Mouse (Mus musculus): ENCODE data around the gene Itgb6. TPM values are rescaled to one million over a fixed set of nuclear protein-coding genes. Genes with fewer than 3 reads are reported as not detected.

Gene Itgb6
- total and polyA plus RNA-seq, 2 experiments from 2014 or later = 0.43 TPM; not detected in 1

GRCm38 (mm10) chr2:60627952-60628351 is 94.5 kb downstream of the Itgb6 start:
- Histone ChIP-seq H3K36me3 (ENCODE audit: insufficient read depth) (no peaks in the 10 kb centered on the region), H3K27me3 (ENCODE audit: insufficient read depth, low read length) (no peaks in the 10 kb centered on the region), H3K27ac (ENCODE audit: low read depth, low read length) (no peak overlapping the region), H3K4me3 (ENCODE audit: low read depth, low read length) (no peak overlapping the region), H3K4me2 (ENCODE audit: low read depth) (no peak overlapping the region), H3K4me1 (ENCODE audit: insufficient read depth) (no peaks in the 10 kb centered on the region), H3K9me3 (ENCODE audit: low read length) (no peaks in the 10 kb centered on the region), H3K9ac (no peak overlapping the region)
- ATAC-seq (no peak), DNase-seq (no peak)
- TF ChIP-seq CTCF (IDR thresholded peaks at IDR 0.05; ENCODE audit: low read depth) = no peak
- WGBS = 85% methylated on average over 4 of the region's 4 CpGs

- no peak overlapping the region for H3K4me2 ChIP-seq (ENCODE audit: low read depth)
- H3K9ac ChIP-seq = no peak overlapping the region
- 88% methylated on average over 10 of the region's 10 CpGs for WGBS
- DNase-seq = no peak
- H3K4me3 ChIP-seq (ENCODE audit: low read depth, low read length) = no peak overlapping the region
- H3K27ac ChIP-seq (ENCODE audit: low read depth, low read length) = no peak overlapping the region
- H3K36me3 ChIP-seq (ENCODE audit: insufficient read depth) = no peaks in the 10 kb centered on the region
- no peaks in the 10 kb centered on the region; the same call in 1 of the 2 replicates for H3K27me3 ChIP-seq (ENCODE audit: insufficient read depth, low read length)
- H3K9me3 ChIP-seq (ENCODE audit: low read length) = no peaks in the 10 kb centered on the region
- no peak for ATAC-seq
- TF ChIP-seq CTCF (IDR thresholded peaks at IDR 0.05; ENCODE audit: low read depth) = no peak
- H3K4me1 ChIP-seq (ENCODE audit: insufficient read depth) = no peaks in the 10 kb centered on the region
Measured at GRCm38 (mm10) chr2:60627515-60627914, 94.9 kb downstream of the Itgb6 start.

GRCm38 (mm10) chr2:60625766-60626165 is 96.7 kb downstream of the Itgb6 start:
- Histone ChIP-seq H3K4me2 (ENCODE audit: low read depth) (no peak overlapping the region), H3K4me3 (ENCODE audit: low read depth, low read length) (no peak overlapping the region), H3K36me3 (ENCODE audit: insufficient read depth) (no peaks in the 10 kb centered on the region), H3K4me1 (ENCODE audit: insufficient read depth) (no peaks in the 10 kb centered on the region), H3K9ac (no peak overlapping the region), H3K9me3 (ENCODE audit: low read length) (no peaks in the 10 kb centered on the region), H3K27ac (ENCODE audit: low read depth, low read length) (no peak overlapping the region), H3K27me3 (ENCODE audit: insufficient read depth, low read length) (no peaks in the 10 kb centered on the region; the same call in 1 of the 2 replicates)
- ATAC-seq (no peak), DNase-seq (no peak)
- TF ChIP-seq CTCF (IDR thresholded peaks at IDR 0.05; ENCODE audit: low read depth) = no peak
- 48% methylated on average over 2 of the region's 2 CpGs for WGBS

GRCm38 (mm10) chr2:60622161-60622560 is 100.3 kb downstream of the Itgb6 start:
- no peak for TF ChIP-seq CTCF (IDR thresholded peaks at IDR 0.05; ENCODE audit: low read depth)
- Histone ChIP-seq H3K9ac (no peak overlapping the region), H3K4me2 (ENCODE audit: low read depth) (no peak overlapping the region), H3K4me1 (ENCODE audit: insufficient read depth) (no peaks in the 10 kb centered on the region), H3K9me3 (ENCODE audit: low read length) (no peaks in the 10 kb centered on the region), H3K4me3 (ENCODE audit: low read depth, low read length) (no peak overlapping the region), H3K36me3 (ENCODE audit: insufficient read depth) (no peaks in the 10 kb centered on the region), H3K27ac (ENCODE audit: low read depth, low read length) (no peak overlapping the region), H3K27me3 (ENCODE audit: insufficient read depth, low read length) (no peaks in the 10 kb centered on the region; the same call in 1 of the 2 replicates)
- no peak for ATAC-seq
- WGBS = 84% methylated on average over 7 of the region's 7 CpGs
- no peak for DNase-seq

GRCm38 (mm10) chr2:60614758-60615157 is 107.7 kb downstream of the Itgb6 start:
- Histone ChIP-seq H3K9me3 (ENCODE audit: low read length) (no peaks in the 10 kb centered on the region), H3K9ac (no peak overlapping the region), H3K27me3 (ENCODE audit: insufficient read depth, low read length) (no peaks in the 10 kb centered on the region), H3K36me3 (ENCODE audit: insufficient read depth) (no peaks in the 10 kb centered on the region), H3K27ac (ENCODE audit: low read depth, low read length) (no peak overlapping the region), H3K4me2 (ENCODE audit: low read depth) (no peak overlapping the region), H3K4me3 (ENCODE audit: low read depth, low read length) (no peak overlapping the region), H3K4me1 (ENCODE audit: insufficient read depth) (no peaks in the 10 kb centered on the region)
- no peak for ATAC-seq
- no peak for TF ChIP-seq CTCF (IDR thresholded peaks at IDR 0.05; ENCODE audit: low read depth)
- 93% methylated on average over 7 of the region's 7 CpGs for WGBS
- DNase-seq = no peak

GRCm38 (mm10) chr2:60613857-60614228 is 108.6 kb downstream of the Itgb6 start:
- WGBS = 32% methylated on average over 3 of the region's 3 CpGs
- Histone ChIP-seq H3K27me3 (ENCODE audit: insufficient read depth, low read length) (no peaks in the 10 kb centered on the region), H3K4me1 (ENCODE audit: insufficient read depth) (no peaks in the 10 kb centered on the region), H3K4me3 (ENCODE audit: low read depth, low read length) (no peak overlapping the region), H3K9ac (no peak overlapping the region), H3K4me2 (ENCODE audit: low read depth) (peak overlapping the region; percentile 27; the same call in 1 of the 2 replicates), H3K9me3 (ENCODE audit: low read length) (no peaks in the 10 kb centered on the region), H3K27ac (ENCODE audit: low read depth, low read length) (no peak overlapping the region), H3K36me3 (ENCODE audit: insufficient read depth) (no peaks in the 10 kb centered on the region)
- no peak for TF ChIP-seq CTCF (IDR thresholded peaks at IDR 0.05; ENCODE audit: low read depth)
- DNase-seq (no peak), ATAC-seq (0 out of 2 replicates have a peak, but pooled peaks have one; percentile 18)

- no peak overlapping the region for H3K4me3 ChIP-seq (ENCODE audit: low read depth, low read length)
- no peaks in the 10 kb centered on the region for H3K27me3 ChIP-seq (ENCODE audit: insufficient read depth, low read length)
- TF ChIP-seq CTCF (IDR thresholded peaks at IDR 0.05; ENCODE audit: low read depth) = no peak
- DNase-seq (no peak), ATAC-seq (no peak)
- H3K9me3 ChIP-seq (ENCODE audit: low read length) = no peaks in the 10 kb centered on the region
- H3K27ac ChIP-seq (ENCODE audit: low read depth, low read length) = no peak overlapping the region
- H3K4me1 ChIP-seq (ENCODE audit: insufficient read depth) = no peaks in the 10 kb centered on the region
- H3K4me2 ChIP-seq (ENCODE audit: low read depth) = peak overlapping the region; percentile 27; the same call in 1 of the 2 replicates
- 16% methylated on average over 15 of the region's 15 CpGs for WGBS
- no peaks in the 10 kb centered on the region for H3K36me3 ChIP-seq (ENCODE audit: insufficient read depth)
- H3K9ac ChIP-seq = no peak overlapping the region
Measured at GRCm38 (mm10) chr2:60612906-60613856, 109.3 kb downstream of the Itgb6 start.
